Mouse (Mus musculus) frontal cortex, postnatal 10 days (tissue): ENCODE data around the gene Abcg8.

ENCODE experiments used
- DNase-seq, 2 experiments: peaks; one replicate each; pipeline ENCODE4 v3.0.0; 2022; ENCODE audit warnings: low spot score in 2 of 2, mixed read lengths in 1 of 2

Abcg8 gene

GRCm38 (mm10) chr17:84675951-84676366 lies at the start of gene Abcg8:
Gene Abcg8 (plus strand): TSS chr17:84676302.
- DNase-seq = no peak

- DNase-seq = no peak
Observed at GRCm38 (mm10) chr17:84626857-84627305, 49.2 kb upstream of the Abcg8 start.

- no peak for DNase-seq
Observed at GRCm38 (mm10) chr17:84627721-84628120, 48.4 kb upstream of the Abcg8 start.

GRCm38 (mm10) chr17:84628611-84629010 lies 47.5 kb upstream of the Abcg8 start:
- DNase-seq = no peak

- DNase-seq = no peak
Observed at GRCm38 (mm10) chr17:84631836-84632235, 44.3 kb upstream of the Abcg8 start.

GRCm38 (mm10) chr17:84633443-84633842 lies 42.7 kb upstream of the Abcg8 start:
- no peak for DNase-seq

GRCm38 (mm10) chr17:84636328-84636727 lies 39.8 kb upstream of the Abcg8 start:
- no peak for DNase-seq

- DNase-seq = no peak
Observed at GRCm38 (mm10) chr17:84637971-84638370, 38.1 kb upstream of the Abcg8 start.

- no peak for DNase-seq
Observed at GRCm38 (mm10) chr17:84639796-84640378, 36.2 kb upstream of the Abcg8 start.

- DNase-seq = peak in 1 of 2 experiments; percentile 53
Observed at GRCm38 (mm10) chr17:84641893-84642292, 34.2 kb upstream of the Abcg8 start.

GRCm38 (mm10) chr17:84642324-84642723 lies 33.8 kb upstream of the Abcg8 start:
- no peak for DNase-seq

GRCm38 (mm10) chr17:84644292-84645050 lies 31.6 kb upstream of the Abcg8 start:
- DNase-seq = no peak

GRCm38 (mm10) chr17:84645119-84645518 lies 31.0 kb upstream of the Abcg8 start:
- DNase-seq = no peak

- DNase-seq = no peak
Observed at GRCm38 (mm10) chr17:84645894-84646293, 30.2 kb upstream of the Abcg8 start.

- no peak for DNase-seq
Observed at GRCm38 (mm10) chr17:84646477-84646876, 29.6 kb upstream of the Abcg8 start.

- DNase-seq = no peak
Observed at GRCm38 (mm10) chr17:84647630-84648029, 28.5 kb upstream of the Abcg8 start.

- DNase-seq = no peak
Observed at GRCm38 (mm10) chr17:84650302-84651017, 25.6 kb upstream of the Abcg8 start.

- DNase-seq = no peak
Observed at GRCm38 (mm10) chr17:84653544-84653943, 22.6 kb upstream of the Abcg8 start.

GRCm38 (mm10) chr17:84656205-84656604 lies 19.9 kb upstream of the Abcg8 start:
- DNase-seq = no peak

GRCm38 (mm10) chr17:84656653-84657421 lies 19.3 kb upstream of the Abcg8 start:
- no peak for DNase-seq

GRCm38 (mm10) chr17:84657422-84657732 lies 18.7 kb upstream of the Abcg8 start:
- no peak for DNase-seq

GRCm38 (mm10) chr17:84657782-84658181 lies 18.3 kb upstream of the Abcg8 start:
- DNase-seq = no peak
